Mouse (Mus musculus) urinary bladder, postnatal 14 days (tissue): Measurements from ENCODE around the gene Manbal.

Experiments
- DNase-seq: peaks from one replicate; pipeline ENCODE4 v3.0.0; 2021; ENCODE audit warnings: low spot score

The Manbal gene

DNA sequence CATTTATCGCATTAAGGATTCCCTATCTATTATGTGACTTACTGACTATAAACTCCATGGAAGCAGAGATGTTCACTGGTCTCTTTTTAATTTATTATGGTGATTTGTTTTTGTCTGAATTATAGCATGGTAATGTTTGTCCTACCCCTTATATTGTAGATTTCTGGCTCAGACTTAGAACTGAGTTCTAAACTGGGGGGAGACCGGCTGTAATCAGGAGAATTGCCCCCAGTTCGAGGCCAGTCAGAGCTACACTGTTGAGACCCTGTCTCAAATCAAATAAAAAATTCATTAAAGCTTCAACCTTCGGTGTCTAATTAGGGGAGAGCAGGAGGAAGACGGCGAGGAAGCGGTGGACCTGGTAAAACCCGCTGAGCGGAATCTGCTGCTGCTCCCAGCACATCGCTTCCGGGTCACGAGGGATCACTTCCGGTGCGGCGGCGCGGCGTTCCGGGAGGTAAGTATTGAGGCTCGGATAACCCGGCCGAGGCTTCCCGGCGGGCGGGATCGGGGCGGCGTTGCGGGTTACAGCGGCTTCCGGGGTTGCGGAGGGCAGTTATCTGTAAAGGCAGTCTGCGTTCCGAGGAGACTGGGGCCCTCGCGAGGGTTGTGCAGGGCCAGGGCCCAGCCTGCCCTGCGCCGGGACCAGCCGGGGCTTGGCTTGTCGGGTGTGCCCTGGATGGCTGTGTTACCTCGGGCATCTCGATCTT is at the start of gene Manbal:
Gene Manbal (plus strand): TSS at position 411 of the 710 bp plus-strand sequence.
- peak; percentile 97 for DNase-seq

DNA sequence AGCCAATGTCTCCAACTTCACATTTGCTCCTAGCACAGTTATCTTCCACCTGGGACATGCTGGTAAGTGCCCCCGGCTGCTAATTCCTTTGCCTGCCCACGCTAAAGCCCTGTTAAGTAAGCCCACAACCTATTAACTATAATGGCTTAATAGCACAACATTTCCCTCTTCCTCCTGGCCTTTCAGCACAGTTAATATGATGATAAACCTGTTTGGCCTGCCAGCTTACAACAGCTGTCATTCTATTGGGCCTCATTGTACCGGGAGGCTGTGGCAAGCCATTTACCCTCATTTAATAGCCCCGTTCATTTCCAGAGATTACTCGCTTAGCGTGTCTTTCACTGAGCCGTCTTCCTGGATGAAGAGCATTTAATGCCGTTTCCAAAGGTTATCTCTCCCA is 47.3 kb upstream of the Manbal start:
- no peak for DNase-seq

GRCm38 (mm10) chr2:157320886-157321285 is 46.5 kb upstream of the Manbal start:
- no peak for DNase-seq

GRCm38 (mm10) chr2:157322029-157322766 is 45.2 kb upstream of the Manbal start:
- no peak for DNase-seq

DNA sequence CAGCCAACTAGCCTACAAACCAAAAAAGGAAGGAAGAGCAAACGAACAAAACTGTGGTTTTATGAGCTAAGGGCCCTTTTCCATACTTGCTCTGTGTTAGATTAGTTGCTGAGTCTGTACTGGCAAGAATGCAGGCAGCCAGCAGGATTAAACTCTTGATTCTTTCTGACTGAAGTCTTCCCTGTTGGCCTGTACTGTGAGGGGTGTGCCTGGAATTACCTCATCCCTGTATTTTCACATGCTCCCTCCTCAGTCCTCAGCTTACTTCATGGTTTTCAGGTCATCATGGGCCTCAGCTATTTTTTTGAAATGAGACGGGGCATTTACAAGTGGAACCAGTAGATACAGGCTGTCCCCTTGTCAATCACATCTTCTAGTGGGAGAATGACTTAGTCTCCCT is 42.2 kb upstream of the Manbal start:
- DNase-seq, result peak; percentile 42

DNA sequence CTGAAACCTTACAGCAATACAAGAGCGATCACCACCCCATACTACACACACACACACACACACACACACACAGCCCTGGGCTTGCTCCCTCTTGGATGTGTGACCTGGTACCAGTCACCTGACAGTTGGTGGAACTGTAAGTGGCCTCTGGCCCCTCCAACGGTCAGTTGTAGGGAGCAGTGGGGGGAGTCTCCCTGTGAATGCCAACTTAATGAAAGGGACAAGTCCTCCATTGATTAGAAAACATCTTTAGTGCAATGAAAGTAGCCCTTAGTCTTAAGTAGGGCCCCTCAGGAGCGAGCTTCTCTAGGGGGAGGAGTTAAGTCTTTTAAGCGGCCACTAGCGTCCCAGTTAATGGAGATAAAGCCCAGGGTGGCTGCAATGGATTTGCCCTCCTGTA is 39.3 kb upstream of the Manbal start:
- DNase-seq, result no peak

DNA sequence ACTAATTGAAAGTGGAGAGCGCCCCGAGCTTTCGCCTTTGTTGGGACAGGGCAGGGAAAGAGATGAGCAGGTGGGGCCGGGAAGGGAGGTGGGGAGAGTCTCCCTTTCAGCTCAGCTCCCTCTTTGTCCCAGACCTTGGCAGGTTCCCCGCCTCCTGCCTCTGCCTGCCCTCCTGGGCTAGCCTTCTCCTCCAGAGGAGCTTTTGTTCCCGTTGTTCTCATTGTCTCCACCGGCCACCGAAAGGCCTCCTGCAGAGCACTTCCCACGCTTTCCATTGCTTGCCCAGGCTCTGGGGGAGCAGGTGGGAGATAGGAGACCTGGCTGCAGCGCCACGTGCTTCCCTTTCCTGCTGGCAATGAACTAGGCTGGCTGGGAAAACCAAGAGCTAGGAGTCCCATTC is 38.8 kb upstream of the Manbal start:
- no peak for DNase-seq

DNA sequence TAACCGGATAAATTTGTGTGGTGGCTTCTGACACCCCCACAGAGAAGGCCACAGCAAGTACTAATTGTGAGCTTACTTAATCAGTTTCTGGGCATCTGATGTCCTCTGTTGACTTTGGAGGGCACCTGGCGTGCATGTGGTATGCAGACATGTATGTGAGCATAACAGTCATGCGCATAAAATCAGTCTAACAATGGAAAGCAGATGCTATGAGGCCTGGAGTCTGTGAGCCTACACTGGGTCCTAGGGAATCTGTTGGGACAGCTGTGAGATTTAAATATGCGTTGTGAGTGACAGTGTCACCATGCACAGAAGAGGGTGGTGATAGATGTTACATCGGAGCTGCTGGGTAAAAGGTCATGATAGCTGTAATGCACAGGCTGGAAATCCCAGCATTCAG is 35.3 kb upstream of the Manbal start:
- DNase-seq, result no peak

- peak; percentile 83 for DNase-seq
Measured at GRCm38 (mm10) chr2:157338663-157339062, 28.7 kb upstream of the Manbal start.

GRCm38 (mm10) chr2:157339532-157339931 is 27.9 kb upstream of the Manbal start:
- no peak for DNase-seq

DNA sequence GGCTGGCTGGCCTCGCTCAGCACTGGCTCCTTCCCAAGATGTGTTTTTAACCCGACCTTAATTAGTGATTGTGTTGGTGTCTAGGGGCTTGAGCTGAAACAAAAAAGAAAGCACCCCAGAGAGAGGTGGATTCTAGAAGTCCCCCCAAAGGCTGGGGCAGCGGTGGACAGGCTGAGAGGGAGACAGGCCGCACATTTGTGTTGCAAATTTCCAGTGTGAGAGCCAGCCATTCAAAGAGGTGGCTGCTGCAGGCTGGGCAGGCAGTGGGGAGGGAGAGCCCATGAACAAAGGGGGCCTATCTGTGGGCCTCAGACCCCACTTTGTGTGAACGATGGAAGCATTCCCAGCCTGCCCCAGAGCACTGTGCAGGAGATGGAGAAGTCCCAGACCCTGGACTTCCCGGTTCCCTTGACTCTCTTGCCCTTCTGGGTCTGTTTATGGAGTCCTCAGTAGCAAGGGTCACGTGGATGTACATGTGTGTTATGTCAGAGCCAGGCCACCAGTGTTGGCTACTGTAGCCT is 27.1 kb upstream of the Manbal start:
- no peak for DNase-seq

DNA sequence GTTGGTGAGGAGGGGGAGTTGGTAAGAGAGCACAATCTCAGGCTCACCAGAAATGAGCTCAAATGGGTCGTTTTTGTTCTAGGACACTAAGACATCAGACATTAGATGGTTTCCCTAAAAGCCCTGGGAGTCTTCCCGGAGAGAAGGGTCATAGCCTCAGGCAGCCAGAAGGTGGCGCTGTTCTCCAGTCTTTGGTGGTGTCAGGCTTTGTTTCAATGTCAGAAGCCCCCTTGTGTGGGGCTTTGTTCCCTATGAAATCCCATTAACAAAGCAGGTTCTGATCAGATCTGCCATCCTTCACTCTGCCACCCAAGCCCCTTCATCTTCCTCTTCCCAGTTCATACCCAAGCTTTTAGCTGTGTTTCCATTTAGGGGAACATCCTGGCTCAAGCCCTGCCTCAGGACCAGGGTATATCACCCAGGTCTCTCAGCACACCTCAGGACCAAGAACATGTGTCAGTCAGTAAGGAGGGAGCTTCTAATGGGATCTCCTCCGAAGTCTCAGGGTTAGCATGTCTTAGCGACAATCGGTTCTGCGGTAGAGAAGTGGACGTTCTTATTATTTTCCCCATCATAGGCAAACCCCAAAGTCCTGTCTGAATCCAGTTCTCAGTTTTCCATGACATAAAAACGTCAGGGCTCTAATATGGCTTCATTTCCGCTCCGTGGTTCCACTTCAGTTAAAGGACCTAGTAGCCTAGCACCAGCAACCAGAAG is 25.7 kb upstream of the Manbal start:
- DNase-seq, result peak; percentile 70

GRCm38 (mm10) chr2:157342328-157342926 is 25.0 kb upstream of the Manbal start:
- DNase-seq, result no peak

DNA sequence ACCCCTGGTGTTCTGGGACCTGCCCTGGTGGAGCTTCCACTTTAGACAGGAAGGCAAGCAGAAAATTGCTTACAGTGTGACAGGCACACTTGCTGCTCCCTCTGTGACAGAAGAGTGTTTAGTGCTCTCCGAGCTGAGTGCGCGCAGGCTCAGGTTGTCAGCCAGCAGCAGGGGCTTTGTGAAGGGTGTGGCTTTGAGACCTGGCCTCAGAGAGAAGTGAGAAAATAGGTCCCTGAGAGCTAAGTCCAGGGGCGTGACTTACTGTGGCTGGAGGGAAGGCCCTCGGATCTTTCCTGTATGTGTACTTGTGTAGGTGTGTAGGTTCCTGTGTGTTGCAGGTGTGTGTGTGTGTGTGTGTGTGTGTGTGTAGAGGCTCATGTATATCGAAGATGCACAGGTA is 24.1 kb upstream of the Manbal start:
- DNase-seq, result no peak

DNA sequence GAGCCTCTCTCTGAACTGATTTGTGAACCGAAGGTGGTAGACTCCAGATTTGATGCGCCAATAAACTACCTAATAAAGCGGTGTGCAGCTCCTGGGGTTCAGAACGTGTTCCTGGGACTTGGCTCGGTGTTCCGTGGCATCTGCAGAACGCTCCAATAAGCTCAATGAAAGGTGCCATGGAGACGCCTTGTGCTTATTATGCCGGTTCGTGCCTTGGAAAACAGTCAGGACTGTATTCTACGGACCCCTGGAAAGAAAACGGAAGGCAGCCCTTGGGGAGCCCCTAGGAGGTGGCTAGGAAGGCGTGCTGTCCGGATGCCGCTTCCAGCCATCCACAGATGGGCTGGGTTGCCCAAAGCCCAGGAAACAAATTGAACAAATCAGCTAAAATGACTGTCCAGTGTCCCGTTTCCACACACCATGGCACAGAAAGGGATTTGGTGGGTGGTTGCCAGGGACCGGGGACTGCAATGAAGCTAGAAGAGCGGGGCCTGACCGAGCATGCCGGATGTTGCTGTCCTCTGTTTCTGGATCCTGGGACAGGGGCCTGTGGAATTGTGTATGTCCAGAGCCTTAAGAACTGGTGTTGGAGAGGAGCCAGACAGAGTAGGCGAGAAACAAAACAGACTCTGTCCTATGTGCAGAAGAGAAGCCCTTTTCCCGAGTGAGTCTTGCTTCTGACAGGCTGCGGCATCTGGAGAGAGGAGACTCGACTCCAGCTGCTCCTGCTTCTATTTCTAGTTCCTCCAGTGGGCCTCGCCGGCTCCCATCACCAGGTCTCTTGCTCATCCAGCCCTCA is 19.8 kb upstream of the Manbal start, which contains the start of gene Ghrh:
Gene Ghrh (minus strand): TSS at position 146 of the 799 bp plus-strand sequence.
- no peak for DNase-seq

DNA sequence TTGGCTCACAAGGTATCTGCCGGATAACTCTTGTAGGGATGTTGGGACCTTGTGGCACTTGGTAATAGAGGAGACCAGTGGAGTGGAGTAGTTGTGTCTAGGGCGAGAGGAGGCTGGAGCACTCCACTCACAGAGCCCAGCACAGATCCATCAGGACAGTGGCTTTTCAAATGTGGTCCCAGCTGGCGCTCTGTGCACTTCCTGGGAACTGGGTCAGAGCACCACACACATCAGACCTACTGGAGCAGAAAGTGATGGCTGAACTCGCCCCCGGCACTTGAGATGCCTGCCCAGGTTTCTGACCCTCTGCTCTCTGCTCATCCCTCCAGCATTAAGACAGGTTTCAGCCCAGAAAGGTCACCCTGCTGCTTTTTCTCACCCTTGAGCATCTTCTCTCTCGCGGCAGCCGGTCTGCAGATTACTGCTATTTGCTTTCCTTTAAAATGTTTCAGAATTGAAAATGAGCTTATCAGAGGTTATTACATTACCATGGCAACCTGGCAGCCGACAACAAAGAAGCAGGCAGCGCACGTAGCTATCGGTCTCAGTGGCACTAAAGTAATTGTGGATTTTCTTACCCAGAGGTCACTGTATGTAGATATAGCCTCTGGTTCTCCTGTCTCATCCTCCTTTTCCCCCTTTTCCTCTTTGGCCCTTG is 18.1 kb upstream of the Manbal start:
- no peak for DNase-seq

GRCm38 (mm10) chr2:157353183-157353582 is 14.2 kb upstream of the Manbal start:
- no peak for DNase-seq

DNA sequence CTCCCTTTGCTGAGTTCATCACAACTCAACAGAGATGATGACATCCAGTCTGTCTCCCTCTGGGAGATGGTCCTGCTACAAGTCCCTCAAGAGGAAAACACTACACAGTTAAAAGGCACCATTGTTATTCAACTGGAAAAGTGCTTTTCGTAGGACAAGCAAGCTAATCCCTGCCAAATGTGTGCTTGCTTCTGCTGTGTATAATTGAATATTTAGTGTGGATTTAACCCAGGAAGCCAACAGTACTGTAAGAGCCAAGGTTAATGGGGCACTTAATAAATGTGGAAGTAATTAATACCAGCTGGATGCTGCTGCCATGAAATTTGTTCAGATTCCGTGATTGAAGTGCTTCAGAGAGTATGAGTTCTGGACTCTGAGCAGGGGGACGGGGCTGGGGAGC is 13.3 kb upstream of the Manbal start:
- no peak for DNase-seq

DNA sequence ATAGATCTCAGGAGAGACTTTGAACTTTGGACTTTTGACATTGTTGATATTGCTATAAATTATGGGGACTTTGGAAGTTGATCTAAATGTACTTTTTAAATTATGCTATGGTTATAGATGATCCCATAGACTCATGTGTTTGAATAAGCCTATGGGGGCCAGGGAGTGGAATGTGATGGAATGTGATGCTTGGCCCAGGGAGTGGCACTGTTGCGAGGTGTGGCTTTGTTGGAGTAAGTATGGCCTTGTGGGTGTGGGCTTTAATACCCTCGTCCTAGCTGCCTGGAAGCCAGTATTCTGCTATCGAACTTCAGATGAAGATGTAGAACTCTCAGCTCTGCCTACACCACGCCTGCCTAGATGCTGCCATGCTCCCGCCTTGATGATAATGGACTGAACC is 7.4 kb upstream of the Manbal start:
- DNase-seq, result no peak

DNA sequence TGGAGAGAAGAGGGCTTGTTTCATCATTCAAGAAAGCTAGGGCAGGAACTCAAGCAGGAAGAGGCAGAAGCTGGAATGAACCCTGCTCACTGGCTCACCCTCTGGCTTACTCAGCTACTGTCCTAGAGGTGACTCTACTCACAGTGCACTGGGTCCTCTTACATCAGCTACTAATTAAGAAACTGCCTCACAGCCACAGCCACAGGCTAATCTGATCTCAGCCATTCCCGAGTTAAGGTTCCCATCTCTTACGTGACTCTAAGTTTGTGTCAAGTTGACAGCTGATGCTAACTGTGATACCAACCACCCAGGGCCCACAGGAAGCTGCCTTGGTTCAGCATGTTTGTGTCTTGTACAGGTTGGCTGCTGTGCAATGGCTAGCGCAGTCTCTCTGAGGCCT is 4.4 kb upstream of the Manbal start:
- DNase-seq, result no peak

GRCm38 (mm10) chr2:157366762-157367161 is 632 bp upstream of the Manbal start:
- DNase-seq, result no peak
